Mouse (Mus musculus): ENCODE data around the gene Nxpe4. TPM values are rescaled to one million over a fixed set of nuclear protein-coding genes. Genes with fewer than 3 reads are reported as not detected.

Gene Nxpe4
- polyA plus RNA-seq, 1 experiment from 2014 or later, result 8.5 TPM

- WGBS, result 90% methylated on average over 6 of the region's 6 CpGs
- ATAC-seq (ENCODE audit: low FRiP score), result no peak
- no peak overlapping the region for H3K9ac ChIP-seq (replicated peaks)
These were observed 27.0 kb downstream of the Nxpe4 start for GRCm38 (mm10) chr9:48188854-48189253.

GRCm38 (mm10) chr9:48197458-48197884 lies 35.6 kb downstream of the Nxpe4 start:
- Histone ChIP-seq H3K36me3 (no peaks in the 10 kb centered on the region), H3K4me3 (replicated peaks) (no peak overlapping the region), H3K9ac (replicated peaks) (no peak overlapping the region), H3K27ac (replicated peaks) (no peak overlapping the region), H3K9me3 (replicated peaks) (no peaks in the 10 kb centered on the region), H3K27me3 (replicated peaks) (no peaks in the 10 kb centered on the region), H3K4me1 (peaks cover 11% of the 10 kb centered on the region), H3K4me2 (peak overlapping the region; percentile 11)
- no peak for ATAC-seq (ENCODE audit: low FRiP score)
- 11% methylated on average over 12 of the region's 12 CpGs for WGBS

More at GRCm38 (mm10) chr9:48188854-48189253, 27.0 kb downstream of the Nxpe4 start:
- no peak overlapping the region for H3K4me3 ChIP-seq (replicated peaks)
- H3K4me2 ChIP-seq, result no peak overlapping the region
- peaks cover 15% of the 10 kb centered on the region for H3K4me1 ChIP-seq
- no peaks in the 10 kb centered on the region for H3K36me3 ChIP-seq
- H3K27ac ChIP-seq (replicated peaks), result no peak overlapping the region
- H3K9me3 ChIP-seq (replicated peaks), result no peaks in the 10 kb centered on the region
- no peaks in the 10 kb centered on the region for H3K27me3 ChIP-seq (replicated peaks)

GRCm38 (mm10) chr9:48210970-48211369 lies 49.1 kb downstream of the Nxpe4 start:
- H3K4me1 ChIP-seq, result no peaks in the 10 kb centered on the region; the same call in 1 of the 2 replicates
- H3K36me3 ChIP-seq, result no peaks in the 10 kb centered on the region
- no peak overlapping the region for H3K9ac ChIP-seq (replicated peaks)
- WGBS, result 80% methylated on average over 6 of the region's 6 CpGs
- no peaks in the 10 kb centered on the region for H3K9me3 ChIP-seq (replicated peaks)
- no peak overlapping the region for H3K4me2 ChIP-seq
- no peak overlapping the region for H3K4me3 ChIP-seq (replicated peaks)
- no peak for ATAC-seq (ENCODE audit: low FRiP score)
- H3K27me3 ChIP-seq (replicated peaks), result no peaks in the 10 kb centered on the region
- no peak overlapping the region for H3K27ac ChIP-seq (replicated peaks)

- 98% methylated on average over 5 of the region's 5 CpGs for WGBS
- H3K4me1 ChIP-seq, result no peaks in the 10 kb centered on the region; the same call in 1 of the 2 replicates
- no peak overlapping the region for H3K4me2 ChIP-seq
- H3K27ac ChIP-seq (replicated peaks), result no peak overlapping the region
- H3K9ac ChIP-seq (replicated peaks), result no peak overlapping the region
- no peaks in the 10 kb centered on the region for H3K27me3 ChIP-seq (replicated peaks)
- no peaks in the 10 kb centered on the region for H3K9me3 ChIP-seq (replicated peaks)
- no peaks in the 10 kb centered on the region for H3K36me3 ChIP-seq
- ATAC-seq (ENCODE audit: low FRiP score), result no peak
- no peak overlapping the region for H3K4me3 ChIP-seq (replicated peaks)
These were observed 50.1 kb downstream of the Nxpe4 start for GRCm38 (mm10) chr9:48211912-48212311.

- no peaks in the 10 kb centered on the region for H3K36me3 ChIP-seq
These were observed 52.9 kb downstream of the Nxpe4 start for GRCm38 (mm10) chr9:48214751-48215150.

GRCm38 (mm10) chr9:48216091-48217001 lies 54.5 kb downstream of the Nxpe4 start:
- Histone ChIP-seq H3K27me3 (replicated peaks) (no peaks in the 10 kb centered on the region), H3K4me1 (no peaks in the 10 kb centered on the region), H3K4me2 (no peak overlapping the region), H3K36me3 (no peaks in the 10 kb centered on the region), H3K4me3 (replicated peaks) (no peak overlapping the region), H3K9me3 (replicated peaks) (no peaks in the 10 kb centered on the region), H3K27ac (replicated peaks) (no peak overlapping the region), H3K9ac (replicated peaks) (no peak overlapping the region)
- ATAC-seq (ENCODE audit: low FRiP score), result no peak
- 85% methylated on average over 13 of the region's 13 CpGs for WGBS

More at GRCm38 (mm10) chr9:48214751-48215150, 52.9 kb downstream of the Nxpe4 start:
- H3K27me3 ChIP-seq (replicated peaks), result no peaks in the 10 kb centered on the region
- no peak for ATAC-seq (ENCODE audit: low FRiP score)
- H3K4me2 ChIP-seq, result no peak overlapping the region
- no peak overlapping the region for H3K4me3 ChIP-seq (replicated peaks)
- H3K27ac ChIP-seq (replicated peaks), result no peak overlapping the region
- WGBS, result 74% methylated on average over 9 of the region's 9 CpGs
- no peak overlapping the region for H3K9ac ChIP-seq (replicated peaks)
- H3K9me3 ChIP-seq (replicated peaks), result no peaks in the 10 kb centered on the region
- no peaks in the 10 kb centered on the region; the same call in 1 of the 2 replicates for H3K4me1 ChIP-seq

- H3K4me3 ChIP-seq (replicated peaks), result no peak overlapping the region
- H3K9ac ChIP-seq (replicated peaks), result no peak overlapping the region
- H3K27me3 ChIP-seq (replicated peaks), result no peaks in the 10 kb centered on the region
- no peak overlapping the region for H3K27ac ChIP-seq (replicated peaks)
- no peak overlapping the region for H3K4me2 ChIP-seq
- WGBS, result 89% methylated on average over 3 of the region's 3 CpGs
- no peaks in the 10 kb centered on the region for H3K4me1 ChIP-seq
- H3K36me3 ChIP-seq, result no peaks in the 10 kb centered on the region
- no peak for ATAC-seq (ENCODE audit: low FRiP score)
- no peaks in the 10 kb centered on the region for H3K9me3 ChIP-seq (replicated peaks)
These were observed 68.9 kb downstream of the Nxpe4 start for GRCm38 (mm10) chr9:48230706-48231105.

GRCm38 (mm10) chr9:48236455-48236854 lies 74.6 kb downstream of the Nxpe4 start:
- Histone ChIP-seq H3K4me1 (no peaks in the 10 kb centered on the region), H3K9me3 (replicated peaks) (no peaks in the 10 kb centered on the region), H3K4me2 (no peak overlapping the region), H3K27me3 (replicated peaks) (no peaks in the 10 kb centered on the region), H3K9ac (replicated peaks) (no peak overlapping the region), H3K4me3 (replicated peaks) (no peak overlapping the region), H3K36me3 (no peaks in the 10 kb centered on the region), H3K27ac (replicated peaks) (no peak overlapping the region)
- WGBS, result 82% methylated on average over 6 of the region's 6 CpGs
- no peak for ATAC-seq (ENCODE audit: low FRiP score)

GRCm38 (mm10) chr9:48238153-48238755 lies 76.4 kb downstream of the Nxpe4 start:
- H3K9me3 ChIP-seq (replicated peaks), result no peaks in the 10 kb centered on the region

GRCm38 (mm10) chr9:48239461-48239860 lies 77.6 kb downstream of the Nxpe4 start:
- H3K4me3 ChIP-seq (replicated peaks), result no peak overlapping the region
- H3K27ac ChIP-seq (replicated peaks), result no peak overlapping the region
- H3K27me3 ChIP-seq (replicated peaks), result no peaks in the 10 kb centered on the region
- H3K4me1 ChIP-seq, result no peaks in the 10 kb centered on the region
- no peaks in the 10 kb centered on the region for H3K9me3 ChIP-seq (replicated peaks)
- no peak overlapping the region for H3K9ac ChIP-seq (replicated peaks)
- H3K4me2 ChIP-seq, result no peak overlapping the region
- 87% methylated on average over 5 of the region's 5 CpGs for WGBS
- no peak for ATAC-seq (ENCODE audit: low FRiP score)
- H3K36me3 ChIP-seq, result no peaks in the 10 kb centered on the region

More at GRCm38 (mm10) chr9:48238153-48238755, 76.4 kb downstream of the Nxpe4 start:
- ATAC-seq (ENCODE audit: low FRiP score), result no peak
- WGBS, result 83% methylated on average over 9 of the region's 9 CpGs
- H3K27me3 ChIP-seq (replicated peaks), result no peaks in the 10 kb centered on the region
- no peak overlapping the region for H3K4me2 ChIP-seq
- no peak overlapping the region for H3K27ac ChIP-seq (replicated peaks)
- H3K4me1 ChIP-seq, result no peaks in the 10 kb centered on the region
- no peaks in the 10 kb centered on the region for H3K36me3 ChIP-seq
- no peak overlapping the region for H3K4me3 ChIP-seq (replicated peaks)
- H3K9ac ChIP-seq (replicated peaks), result no peak overlapping the region

- Histone ChIP-seq H3K27ac (replicated peaks) (no peak overlapping the region), H3K9me3 (replicated peaks) (no peaks in the 10 kb centered on the region), H3K36me3 (no peaks in the 10 kb centered on the region), H3K9ac (replicated peaks) (no peak overlapping the region), H3K4me3 (replicated peaks) (no peak overlapping the region), H3K4me2 (no peak overlapping the region), H3K27me3 (replicated peaks) (no peaks in the 10 kb centered on the region), H3K4me1 (peaks cover 2% of the 10 kb centered on the region; the same call in 1 of the 2 replicates)
- ATAC-seq (ENCODE audit: low FRiP score), result no peak
- 74% methylated on average over 5 of the region's 5 CpGs for WGBS
These were observed 78.6 kb downstream of the Nxpe4 start for GRCm38 (mm10) chr9:48240431-48240830.

GRCm38 (mm10) chr9:48241791-48242190 lies 80.0 kb downstream of the Nxpe4 start:
- H3K4me1 ChIP-seq, result peaks cover 4% of the 10 kb centered on the region; the same call in 1 of the 2 replicates

More at GRCm38 (mm10) chr9:48241791-48242190, 80.0 kb downstream of the Nxpe4 start:
- ATAC-seq (ENCODE audit: low FRiP score), result no peak
- H3K9ac ChIP-seq (replicated peaks), result no peak overlapping the region
- H3K4me3 ChIP-seq (replicated peaks), result no peak overlapping the region
- no peaks in the 10 kb centered on the region for H3K36me3 ChIP-seq
- H3K27me3 ChIP-seq (replicated peaks), result no peaks in the 10 kb centered on the region
- H3K4me2 ChIP-seq, result no peak overlapping the region
- H3K9me3 ChIP-seq (replicated peaks), result no peaks in the 10 kb centered on the region
- H3K27ac ChIP-seq (replicated peaks), result no peak overlapping the region
- 95% methylated on average over 1 of the region's 1 CpGs for WGBS
